Mouse (Mus musculus): ENCODE measurements around the gene Vstm4.
A peak's percentile ranks its signal among the peaks of the same experiment; 100 is the strongest.

Gene Vstm4

DNA sequence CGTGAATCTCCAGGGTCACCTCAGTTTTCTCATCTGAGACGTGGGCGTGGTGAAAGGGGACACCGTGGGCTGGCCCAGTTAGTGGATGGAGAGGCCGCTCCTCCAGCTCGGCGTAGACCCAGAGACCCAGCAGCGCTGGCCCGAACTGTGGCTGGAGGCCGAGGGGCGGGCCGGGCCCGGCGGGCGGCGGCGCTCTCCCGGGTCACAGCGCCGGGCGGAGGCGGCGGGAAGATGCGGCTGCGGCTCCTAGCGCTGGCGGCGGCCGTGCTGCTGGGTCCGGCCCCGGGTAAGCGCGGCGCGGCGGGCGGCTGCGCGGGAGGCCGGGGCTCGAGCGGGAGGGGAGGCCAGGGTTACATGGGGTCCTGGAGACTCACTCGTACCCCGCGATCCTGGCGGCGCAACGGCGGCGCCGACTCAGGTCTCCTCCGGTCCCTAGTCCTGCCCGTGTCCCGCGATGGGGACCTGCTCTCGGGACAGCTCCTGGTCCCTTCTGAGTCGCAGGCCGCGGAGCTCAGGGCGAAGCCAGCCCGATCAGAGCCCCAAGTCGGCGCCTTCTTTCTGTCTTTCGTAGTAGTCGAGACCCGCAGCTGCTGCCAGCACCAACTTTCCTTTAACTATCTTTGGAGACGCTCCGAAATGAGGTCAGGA is at the start of gene Vstm4:
TSS of gene Vstm4 (plus strand) at position 76 of the 648 bp plus-strand sequence.
- DNase-seq: peak; percentile 72

DNA sequence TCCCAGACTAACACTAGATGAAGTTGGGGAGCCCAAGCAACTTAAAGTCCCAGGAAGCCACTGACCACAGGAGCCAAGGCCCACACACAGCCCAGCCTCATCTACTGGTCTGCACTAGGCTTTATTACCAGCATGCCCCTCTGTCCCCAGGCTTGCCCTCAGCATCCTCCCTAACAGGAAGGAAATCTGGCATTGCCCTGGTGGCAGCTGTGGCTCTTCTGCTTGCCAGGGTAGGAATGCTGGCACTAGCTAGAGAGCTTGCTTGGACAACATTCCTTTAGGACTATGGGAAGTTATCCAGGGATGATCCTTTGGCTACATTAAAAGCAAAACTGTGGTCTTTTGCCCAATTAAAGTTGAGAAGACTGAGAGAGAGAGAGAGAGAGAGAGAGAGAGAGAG is 46.4 kb upstream of the Vstm4 start:
- no peak for DNase-seq

DNA sequence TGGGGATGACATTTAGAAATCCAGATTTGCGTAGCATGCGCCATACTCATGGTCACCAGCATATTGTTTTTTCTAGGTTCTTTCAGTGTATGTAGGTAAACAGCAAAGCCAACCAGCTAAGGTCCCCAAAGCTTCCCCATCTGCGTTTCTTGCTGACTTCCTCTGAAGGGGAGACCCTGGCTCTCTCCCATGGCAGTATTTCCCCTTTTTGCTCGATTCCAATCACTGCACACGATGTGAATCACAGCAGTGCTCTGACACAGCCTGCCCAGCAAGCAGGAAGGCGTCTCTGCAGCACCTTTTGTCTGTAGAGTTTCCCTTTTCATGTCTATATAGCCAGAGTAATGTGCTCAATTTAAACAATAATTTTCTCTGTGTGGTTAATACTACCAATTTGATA is 44.1 kb upstream of the Vstm4 start:
- no peak for DNase-seq

DNA sequence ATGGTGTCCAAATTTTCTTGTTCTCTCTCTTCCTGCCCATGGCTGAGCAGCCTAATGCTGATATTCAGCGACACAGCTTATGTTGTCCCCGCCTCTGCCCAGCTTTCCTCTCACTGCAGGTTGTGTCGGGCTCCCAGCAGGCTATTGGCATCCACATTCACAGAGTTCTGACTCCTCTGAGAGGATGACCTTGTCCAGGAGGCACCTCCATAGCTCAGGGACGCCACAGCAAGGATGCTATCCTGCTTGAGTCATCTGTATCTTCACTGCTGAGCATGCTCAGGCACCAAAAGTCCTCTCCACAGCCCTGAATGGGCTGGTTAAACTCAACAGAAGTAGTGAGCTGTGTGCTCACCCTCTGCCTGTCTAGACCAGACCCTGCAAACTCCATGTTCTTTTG is 41.6 kb upstream of the Vstm4 start:
- no peak for DNase-seq

DNA sequence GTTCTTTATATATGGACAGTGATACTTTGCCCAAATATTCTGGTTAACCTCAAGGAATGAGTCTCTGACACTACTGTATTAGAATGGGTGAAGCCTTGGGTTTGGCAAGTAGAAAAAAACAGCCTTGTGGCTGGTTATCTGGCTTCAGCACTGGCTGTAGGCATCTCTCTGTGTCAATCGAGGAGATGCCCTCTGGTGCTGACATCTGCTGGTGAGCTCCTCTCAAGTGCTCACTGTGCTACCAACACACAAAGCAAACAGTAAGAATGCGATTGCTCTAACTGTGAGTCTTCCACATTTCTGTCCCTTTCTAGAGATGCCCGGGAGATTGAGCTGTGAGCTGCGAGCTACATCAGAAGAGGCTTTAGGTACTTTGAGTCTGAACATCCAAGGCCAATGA is 40.0 kb upstream of the Vstm4 start:
- no peak for DNase-seq

DNA sequence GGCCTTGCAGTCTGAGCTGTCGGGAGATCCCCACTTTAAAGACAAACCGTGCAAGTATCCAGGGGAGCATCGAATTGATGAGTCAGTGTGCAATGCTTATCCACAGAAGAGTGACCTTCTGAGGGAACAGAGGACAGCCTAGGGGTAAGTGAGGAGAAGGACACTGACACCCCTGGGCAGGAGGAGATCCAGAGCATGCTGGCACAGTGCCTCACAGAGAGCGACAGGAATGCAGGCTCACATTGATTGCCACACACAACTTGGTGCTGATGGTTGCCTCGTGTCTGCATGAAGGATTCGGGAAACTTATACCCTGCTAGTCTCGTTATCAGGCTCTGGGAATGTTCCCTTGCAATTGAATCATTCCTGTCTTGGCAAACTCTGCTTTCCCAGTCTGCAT is 39.3 kb upstream of the Vstm4 start:
- peak; percentile 44 for DNase-seq

DNA sequence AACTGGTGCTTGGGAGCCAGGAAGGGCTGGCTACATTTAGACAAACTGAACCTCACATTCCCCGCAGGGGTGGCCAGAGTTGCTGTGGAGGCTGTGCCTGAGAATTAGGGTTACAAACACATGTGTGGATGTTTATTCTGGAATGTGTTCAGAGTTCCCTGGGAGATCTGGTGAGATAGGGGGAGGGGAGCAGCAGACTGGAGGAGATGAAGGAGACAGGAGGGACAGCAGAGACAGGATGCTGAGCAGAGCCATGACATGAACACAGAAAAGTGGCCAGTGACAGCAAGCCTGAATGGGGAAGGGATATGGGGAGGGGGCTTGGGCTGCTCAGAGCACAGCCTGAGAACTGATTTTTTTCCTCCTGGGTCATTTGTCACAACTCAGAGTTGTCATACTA is 37.3 kb upstream of the Vstm4 start:
- no peak for DNase-seq

DNA sequence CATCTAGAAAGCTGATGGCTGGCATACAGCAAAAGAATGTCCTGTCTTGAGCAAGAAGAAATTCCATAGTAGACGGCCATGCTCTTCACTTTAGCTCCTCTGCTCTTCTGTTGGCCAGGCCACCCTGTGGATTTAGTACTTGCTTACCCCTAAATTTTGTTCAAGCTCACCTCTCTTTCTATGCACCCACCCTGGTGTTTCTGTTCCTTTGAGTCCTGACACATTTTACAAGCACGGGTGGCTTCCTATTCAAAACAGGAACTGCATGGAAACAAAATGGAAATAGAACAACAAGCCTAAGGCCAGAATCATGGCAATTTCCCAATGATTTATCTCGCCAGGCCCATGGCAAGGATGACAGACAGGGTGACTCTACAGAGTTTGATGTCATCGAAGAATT is 33.7 kb upstream of the Vstm4 start:
- no peak for DNase-seq

DNA sequence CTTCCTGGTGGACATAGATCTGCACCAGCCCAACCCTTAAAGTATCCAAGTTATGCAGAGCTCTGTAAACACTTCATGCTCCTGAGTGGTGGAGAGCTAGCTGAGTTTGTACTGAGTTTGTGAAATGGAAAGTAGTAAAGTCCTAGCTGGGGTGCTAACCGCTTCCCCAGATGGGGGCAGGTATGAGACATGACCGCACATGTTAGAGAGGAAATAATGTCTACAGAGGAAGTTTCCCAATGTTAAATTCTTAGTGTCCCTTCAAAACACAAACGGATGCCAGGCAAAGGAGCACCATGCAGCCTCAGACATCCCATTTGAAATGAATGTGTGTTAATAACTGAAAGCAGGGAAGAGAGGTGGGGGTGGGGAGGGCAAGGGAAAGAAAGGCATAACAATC is 32.7 kb upstream of the Vstm4 start:
- DNase-seq: no peak

DNA sequence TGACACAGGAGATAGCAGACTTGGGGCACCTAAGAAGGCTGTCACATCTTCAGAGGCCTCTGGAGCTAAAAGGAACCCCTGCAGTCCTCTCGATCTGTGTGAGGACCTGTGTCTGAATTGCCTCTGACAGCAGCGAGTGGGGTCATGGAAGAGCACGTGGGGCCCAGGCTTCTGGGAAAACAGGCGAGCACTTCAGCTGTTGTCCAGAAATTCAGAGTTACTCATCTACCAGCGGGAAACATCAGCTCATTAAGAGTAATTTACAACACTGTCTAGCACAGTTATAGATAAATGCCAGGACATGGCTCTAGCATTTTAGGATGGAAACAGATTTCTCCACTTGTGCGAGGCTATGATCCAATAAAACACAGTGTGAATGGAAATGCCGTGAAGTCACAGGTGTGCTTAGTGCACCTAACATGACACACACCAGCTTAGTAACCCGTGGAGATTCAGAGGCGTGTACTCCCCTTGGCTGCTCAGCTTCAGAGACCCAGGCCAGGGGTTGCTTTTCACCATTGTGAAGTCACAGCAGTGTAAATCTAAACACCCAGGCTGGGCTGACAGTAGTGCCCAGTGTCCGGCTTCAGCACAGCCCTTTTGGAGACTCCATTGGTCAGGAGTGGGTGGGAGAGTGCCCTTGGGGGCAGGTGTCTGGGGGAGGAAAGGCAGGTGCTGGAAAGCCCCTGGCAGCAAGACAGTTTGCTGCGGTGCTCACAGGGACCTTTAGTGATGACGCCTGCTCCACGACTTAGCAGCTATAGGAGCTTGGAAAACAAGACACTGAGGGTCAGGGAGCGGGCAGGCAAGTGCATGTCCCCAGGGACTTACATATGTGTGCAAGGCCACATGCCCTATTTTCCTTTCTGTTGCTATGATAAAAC is 32.0 kb upstream of the Vstm4 start:
- no peak for DNase-seq

DNA sequence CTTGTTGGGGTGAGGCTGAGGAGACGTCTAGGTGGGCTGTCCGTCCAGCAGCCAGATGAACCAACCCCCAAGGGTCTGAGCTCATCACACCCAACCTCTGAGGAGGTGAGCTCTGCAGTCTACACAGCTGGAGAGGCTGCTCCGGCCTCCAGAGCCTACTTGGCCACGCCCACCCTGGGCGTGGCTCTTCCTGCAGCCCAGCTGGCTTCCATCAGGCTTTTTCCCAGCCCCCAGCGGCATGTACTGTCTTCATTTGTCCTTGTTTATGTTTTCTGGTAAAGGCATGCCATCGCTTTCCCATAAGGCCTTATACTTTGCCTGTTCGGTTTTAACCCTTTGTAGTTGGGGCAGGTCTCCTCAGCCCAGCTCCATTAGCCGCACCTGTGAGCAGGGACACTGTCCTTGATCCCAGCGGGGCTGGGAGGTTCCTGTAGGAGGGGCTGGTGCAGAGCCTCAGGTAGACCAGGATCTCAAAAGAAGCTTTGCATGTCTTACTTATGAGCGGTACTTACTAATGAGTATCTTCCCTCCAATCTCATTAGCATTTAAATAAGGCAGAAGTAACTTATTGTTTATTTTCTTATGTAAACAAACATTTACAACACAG is 31.0 kb upstream of the Vstm4 start:
- peak; percentile 83 for DNase-seq

DNA sequence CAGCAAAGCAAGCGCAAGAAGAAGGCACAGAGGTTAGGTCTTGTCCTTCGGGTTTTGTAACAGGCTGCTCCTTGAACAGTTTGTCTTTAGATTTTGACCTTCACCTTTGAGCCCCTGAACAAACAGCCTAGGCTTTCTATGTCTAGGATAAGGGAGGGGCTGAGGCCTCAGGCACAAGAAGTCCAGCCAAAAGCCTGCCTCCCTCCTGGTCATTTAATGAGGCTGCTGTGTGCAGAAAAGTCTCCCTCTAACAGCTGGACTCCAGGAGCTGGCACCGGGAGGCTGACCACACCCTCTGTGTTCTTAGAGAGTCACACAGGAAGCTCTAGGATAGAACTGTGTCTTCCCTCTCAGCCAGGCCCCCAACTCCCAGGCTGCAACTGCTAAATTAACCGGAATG is 29.4 kb upstream of the Vstm4 start:
- peak; percentile 76 for DNase-seq

DNA sequence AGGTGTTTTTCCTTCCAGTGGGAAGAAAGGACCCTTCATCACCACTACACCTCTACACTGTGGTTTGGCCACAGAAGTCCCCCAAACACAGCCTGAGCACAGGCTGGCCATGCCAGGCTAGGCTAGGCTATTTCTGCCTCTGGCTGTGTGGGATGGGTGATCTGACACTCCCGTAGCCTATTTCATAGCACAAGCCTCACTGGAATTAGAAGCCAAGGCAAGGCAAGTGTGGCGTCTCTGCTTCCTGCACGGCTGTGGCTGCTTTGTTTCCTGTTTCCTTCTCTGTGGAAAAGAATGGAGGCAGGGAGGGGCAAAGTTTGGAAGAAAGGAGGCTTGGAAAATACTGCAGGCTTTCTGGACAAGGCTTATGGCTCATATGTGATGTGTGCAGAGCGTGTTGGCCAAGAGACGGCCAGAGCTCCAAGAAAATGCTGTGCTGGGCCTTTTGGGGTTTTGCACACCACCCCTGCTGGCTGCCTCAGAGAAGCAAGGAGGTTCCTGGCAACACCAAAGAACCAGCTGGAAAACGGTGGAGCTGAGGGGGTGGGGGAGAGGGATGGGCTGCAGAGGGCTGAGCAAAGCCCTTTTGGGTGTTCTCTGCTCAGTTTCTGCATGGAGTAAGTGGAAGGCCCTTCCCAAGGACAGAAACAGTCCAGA is 28.4 kb upstream of the Vstm4 start:
- DNase-seq: peak; percentile 51

DNA sequence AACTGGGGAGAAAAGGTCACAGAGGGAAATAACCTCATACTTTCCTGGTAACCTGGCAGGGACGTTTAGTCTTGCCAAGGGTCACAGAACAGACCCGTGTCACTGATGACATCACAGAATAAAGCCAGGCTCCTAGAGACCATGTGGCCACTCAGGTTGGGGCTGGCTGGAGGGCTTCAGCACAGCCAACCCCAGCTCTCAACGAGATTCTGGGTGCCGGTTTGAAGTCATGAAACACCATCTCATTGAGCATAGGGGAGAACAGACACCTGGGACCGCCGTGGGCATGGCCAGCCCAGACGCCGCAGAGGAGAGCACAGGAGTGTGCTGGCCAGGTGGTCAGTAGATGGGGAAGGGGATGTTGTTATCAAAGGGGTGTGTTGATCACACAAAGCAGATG is 22.7 kb upstream of the Vstm4 start, which contains the start of gene Fam170b:
TSS of gene Fam170b (plus strand) at position 116 of the 400 bp plus-strand sequence.
- no peak for DNase-seq

DNA sequence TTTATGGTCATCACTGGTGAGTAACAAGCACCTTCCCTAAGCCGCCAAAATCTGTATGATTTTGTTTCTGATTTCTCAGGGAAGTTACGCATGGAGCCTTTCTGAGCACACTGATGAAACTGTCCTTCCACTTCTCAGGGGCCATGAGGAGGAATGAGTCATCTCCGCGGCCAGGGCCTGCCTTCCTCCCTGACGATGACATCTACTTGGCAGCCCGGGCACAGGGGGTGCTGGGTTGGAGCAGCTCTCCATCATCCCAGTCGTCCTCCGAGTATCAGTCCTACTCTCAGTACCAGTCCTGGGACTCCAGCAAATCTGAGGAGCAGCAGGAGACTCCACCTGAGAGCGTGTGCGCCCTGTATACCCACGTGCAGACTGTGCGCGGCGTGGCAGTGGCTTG is 21.4 kb upstream of the Vstm4 start:
- DNase-seq: no peak

DNA sequence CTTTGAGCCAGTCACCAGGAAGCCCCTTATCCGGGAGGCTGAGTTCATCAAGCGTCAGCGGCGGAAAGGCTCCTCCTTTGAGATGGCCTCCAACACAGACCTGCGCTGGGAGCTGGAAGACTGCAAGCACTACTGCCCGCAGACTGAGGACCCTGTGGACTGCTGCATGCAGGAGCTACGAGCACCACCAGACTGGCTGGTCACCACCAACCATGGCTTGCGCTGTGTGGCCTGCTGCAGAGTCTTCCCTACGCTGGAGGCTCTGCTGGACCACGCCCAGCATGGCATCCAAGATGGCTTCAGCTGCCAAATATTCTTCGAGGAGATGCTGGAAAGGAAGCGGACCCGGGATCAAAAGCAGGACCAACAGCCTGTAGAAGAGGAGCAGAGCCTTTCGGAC is 21.0 kb upstream of the Vstm4 start:
- DNase-seq: no peak

DNA sequence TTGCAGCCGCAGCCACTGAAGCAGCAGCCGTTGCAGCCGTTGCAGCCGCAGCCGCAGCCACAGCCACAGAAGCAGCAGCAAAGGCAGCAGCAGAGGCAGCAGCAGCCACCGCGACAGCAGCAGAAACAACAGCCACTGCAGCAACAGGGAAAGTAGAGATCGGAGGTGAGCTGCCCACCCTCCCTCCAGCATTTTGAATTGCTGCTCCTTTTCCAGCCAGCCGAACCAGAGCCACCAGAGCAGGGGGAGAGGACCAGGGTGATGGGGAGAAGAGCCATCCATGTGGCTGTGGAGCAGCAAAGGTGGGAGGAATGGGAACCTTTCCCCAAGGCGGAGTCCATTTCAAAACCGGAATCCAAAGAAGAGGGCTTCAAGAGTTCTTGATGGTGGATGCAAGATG is 20.4 kb upstream of the Vstm4 start:
- no peak for DNase-seq

DNA sequence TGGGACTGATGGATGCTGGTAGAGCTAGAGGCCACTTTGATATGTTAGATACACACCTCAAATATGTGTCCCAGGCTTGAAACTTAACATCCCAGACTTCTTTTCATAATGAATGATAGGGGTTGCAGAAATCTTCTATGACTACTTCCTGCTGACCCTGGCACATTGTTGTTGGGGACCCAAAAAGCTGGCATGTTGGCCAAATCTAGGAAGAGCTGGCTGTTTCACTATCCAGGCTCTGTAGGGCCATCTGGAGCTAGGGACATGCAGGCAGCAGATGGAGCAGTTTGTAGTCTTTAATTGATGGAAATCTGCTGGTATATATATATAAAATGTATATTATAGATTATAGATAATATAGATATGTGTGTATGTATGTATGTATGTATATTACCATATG is 14.5 kb upstream of the Vstm4 start:
- DNase-seq: no peak

DNA sequence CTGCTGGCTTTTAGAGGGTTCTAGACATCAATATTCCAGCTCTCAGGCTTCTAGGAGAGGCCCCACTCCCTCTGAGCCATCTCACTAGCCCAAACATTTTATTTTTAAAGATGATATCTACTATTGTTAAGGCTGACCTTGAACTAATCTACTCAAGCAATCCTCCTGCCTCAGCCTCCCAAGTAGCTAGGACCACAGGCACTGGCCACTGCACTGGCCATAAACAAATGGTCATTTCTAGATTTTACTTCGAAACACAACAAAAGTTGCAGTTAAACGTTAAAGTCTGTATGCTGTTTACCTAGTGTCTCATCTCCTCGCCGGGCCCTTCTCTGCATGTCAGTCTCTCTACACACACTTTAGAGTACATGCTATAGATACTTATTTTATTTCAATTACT is 2.5 kb upstream of the Vstm4 start:
- no peak for DNase-seq

DNA sequence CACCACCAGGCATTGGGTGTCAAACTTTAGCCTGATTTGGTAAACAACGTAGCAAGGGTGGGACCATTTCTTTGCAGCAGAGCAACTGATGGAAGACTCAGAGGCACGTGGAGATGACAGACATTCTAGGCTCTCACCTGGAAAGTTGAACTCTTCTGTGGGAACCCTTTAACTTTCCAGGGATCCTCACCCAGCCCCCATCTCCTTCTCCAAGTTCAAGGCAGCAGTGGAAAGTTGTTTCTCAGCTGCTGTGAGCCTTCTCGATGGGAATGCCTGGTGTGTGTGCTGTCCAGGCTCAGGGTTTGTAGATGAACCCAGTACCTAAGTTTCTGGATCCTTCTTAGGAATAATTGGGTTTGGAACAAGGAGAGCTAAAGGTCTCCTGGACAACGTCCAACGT is 310 bp upstream of the Vstm4 start:
- DNase-seq: no peak

DNA sequence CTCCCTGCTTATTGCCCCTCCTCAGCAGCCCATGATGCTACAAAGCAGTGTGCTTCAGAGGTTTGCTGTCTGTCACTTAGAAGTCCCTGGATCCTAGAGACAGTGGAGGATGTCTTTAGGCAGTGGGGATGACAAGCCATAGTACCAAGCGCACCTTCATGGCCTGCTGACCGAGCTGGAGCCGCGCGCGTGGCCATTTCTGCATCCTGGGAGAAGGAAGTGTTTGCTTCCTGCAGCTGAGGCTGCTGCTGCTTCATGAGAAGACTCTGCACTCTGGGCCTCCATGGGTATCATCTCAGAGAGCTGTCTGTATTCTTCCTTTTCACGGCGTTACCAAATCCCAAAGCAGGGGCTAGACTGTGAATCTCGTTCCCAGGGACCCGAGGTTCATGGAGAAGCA is 1.8 kb downstream of the Vstm4 start:
- no peak for DNase-seq

DNA sequence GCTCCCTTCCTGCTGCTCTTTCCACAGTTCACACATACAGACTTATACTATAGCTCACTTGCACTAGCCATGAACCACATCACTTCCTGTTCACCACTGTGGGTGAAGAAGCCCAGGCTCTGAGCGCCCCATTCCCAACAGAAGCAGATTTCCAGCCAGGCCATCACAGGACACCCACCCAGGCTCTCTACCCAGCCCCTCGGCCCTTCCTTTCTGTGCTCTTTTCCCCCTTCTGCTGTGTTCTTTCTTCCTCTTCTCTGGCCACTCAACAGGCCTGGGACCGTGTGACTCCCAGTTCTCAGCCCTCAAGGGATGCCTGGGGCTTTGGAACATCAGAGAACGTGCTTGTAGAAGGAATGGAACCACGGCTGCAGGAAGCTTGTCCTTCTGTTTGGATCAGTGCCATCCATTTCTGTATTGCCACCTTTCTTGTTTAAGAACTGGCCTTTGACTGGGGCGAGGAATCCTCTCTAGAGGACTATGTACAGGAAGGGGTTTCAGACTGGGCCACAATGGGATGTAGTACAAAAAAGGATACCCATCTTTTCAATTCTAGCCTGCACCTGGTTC is 2.5 kb downstream of the Vstm4 start:
- DNase-seq: no peak
